Mouse (Mus musculus) adrenal gland, postnatal 25 days (tissue): ENCODE data around the gene Gm48551. TPM values are rescaled to one million over a fixed set of nuclear protein-coding genes. Genes with fewer than 3 reads are reported as not detected.

Experiments used
- DNase-seq: peaks from one replicate; pipeline ENCODE4 v3.0.0; 2021; ENCODE audit warnings: mixed read lengths
- total RNA-seq: library from RNA; stranded (reverse); gene quantifications from 2 replicates; pipeline ENCODE4 v1.2.3, GENCODE M21; 2021

Gene Gm48551
- total RNA-seq, 1 experiment from 2014 or later = 1.7 TPM

GRCm38 (mm10) chr10:81356991-81357844, 27.0 kb upstream of the Gm48551 start, which contains the start of gene Mfsd12:
TSS of gene Mfsd12 (plus strand) at chr10:81357491.
- DNase-seq = peak; percentile 95

DNA sequence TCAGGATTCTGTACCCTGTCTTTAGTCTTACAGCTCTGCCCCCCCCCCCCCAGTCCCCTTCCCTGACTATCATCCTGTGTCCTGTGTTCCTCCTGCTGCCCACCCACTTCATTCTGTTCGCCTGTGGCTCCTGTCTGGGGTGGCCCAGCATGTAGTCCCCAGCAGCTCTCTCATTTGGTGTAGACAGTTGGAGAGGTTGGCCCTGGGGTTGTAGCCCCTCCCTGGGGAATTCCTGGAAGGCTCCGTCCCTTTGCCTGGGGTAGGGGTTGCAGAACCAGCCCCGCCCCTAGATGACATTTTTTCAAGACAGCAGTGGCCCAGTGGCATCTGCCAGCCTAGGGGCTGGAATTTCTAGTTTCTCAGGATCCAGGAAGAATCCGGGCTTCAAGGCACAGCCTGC, 26.1 kb upstream of the Gm48551 start:
- DNase-seq = no peak

DNA sequence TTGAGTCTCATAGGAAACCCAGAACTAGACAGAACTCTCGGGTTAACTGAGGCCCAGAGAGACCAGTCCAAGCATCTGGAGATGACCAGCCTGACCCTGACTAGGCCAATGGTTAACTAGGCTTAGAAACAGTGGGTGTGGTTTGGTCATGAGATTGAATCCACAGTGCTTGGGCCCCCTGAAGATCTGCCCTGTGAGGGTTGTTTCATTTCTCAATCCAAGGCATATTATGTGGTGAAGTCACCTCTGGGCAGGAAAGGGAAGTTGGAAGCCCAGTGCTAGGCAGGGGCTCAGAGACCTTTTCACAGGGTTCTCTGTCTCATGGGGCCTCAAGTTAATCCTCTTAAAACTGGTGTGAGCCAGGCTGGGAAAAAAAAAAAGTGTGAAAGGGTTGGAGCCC, 25.4 kb upstream of the Gm48551 start:
- no peak for DNase-seq

GRCm38 (mm10) chr10:81360721-81361120, 23.5 kb upstream of the Gm48551 start:
- DNase-seq = no peak

DNA sequence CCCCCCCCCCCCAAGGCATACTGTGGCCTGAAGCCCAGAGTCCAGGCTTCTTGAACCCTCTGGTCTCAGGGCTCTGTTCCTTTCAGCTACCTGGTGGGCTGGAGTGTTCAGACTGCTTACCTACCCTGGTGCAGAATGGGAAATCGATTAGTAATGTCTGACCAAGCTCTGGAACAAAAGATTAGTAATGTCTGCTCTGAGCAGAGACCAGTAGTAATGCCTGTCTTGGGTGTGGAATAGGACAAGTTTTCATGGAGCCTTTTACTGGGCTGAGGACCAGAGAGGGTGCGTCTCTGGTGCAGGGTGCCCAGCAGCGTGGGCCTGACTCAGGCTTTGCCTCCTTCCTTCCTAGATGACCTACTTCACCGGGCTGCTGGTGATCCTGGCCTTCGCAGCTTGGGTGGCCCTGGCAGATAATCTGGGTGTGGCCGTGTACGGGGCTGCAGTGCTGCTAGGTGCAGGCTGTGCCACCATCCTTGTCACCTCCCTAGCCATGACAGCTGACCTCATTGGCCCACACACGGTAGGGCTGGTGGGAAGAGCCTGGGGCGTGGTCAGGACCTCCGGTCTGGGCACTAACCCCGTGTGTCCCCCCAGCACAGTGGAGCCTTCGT, 21.8 kb upstream of the Gm48551 start:
- DNase-seq = no peak

GRCm38 (mm10) chr10:81363436-81364346, 20.6 kb upstream of the Gm48551 start:
- DNase-seq = no peak

GRCm38 (mm10) chr10:81364666-81365065, 19.6 kb upstream of the Gm48551 start:
- peak; percentile 53 for DNase-seq

GRCm38 (mm10) chr10:81365073-81365472, 19.2 kb upstream of the Gm48551 start:
- no peak for DNase-seq

GRCm38 (mm10) chr10:81365672-81366476, 18.4 kb upstream of the Gm48551 start, which contains the start of gene 4930404N11Rik:
TSS of gene 4930404N11Rik (minus strand) at chr10:81365816.
- DNase-seq = no peak

DNA sequence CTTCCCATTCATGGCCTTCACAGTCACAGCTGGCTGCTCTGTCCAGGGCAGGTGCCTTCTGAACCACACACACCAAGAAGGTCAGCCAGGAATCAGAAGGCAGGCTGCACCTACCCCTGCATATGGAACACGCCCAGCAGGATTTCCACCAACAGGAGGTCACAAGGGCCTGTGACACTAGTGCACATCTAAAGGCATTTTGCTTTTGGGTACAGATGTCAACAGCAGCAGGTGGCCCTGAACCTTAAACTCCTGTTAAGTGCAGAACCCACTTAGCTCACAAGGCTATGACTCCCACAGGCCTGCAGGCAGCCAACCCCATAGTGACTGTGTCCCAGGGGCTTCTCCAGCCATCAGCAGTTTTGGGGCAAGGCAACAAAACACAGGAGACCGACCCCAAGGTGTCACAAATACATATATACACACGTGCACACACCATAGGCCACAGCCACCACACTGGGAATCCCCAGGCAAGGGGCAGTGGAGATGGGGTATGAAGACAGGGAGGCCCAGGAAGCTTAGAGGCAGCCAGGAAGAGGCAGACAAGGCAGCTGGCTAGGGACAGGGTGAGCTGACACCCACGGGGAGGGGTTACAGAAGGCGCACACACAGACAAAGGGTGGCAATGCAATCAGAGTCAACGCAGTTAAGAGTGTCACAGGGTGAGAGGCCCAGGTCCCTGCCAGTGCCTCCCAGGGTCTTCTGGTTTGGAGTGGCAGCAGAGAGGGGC, 17.6 kb upstream of the Gm48551 start:
- DNase-seq = no peak

GRCm38 (mm10) chr10:81367207-81367495, 17.1 kb upstream of the Gm48551 start:
- DNase-seq = no peak

- DNase-seq = no peak
These were observed 8.9 kb upstream of the Gm48551 start for GRCm38 (mm10) chr10:81375322-81375721.

GRCm38 (mm10) chr10:81376561-81377361, 7.5 kb upstream of the Gm48551 start:
- DNase-seq = no peak

GRCm38 (mm10) chr10:81377362-81377664, 7.0 kb upstream of the Gm48551 start:
- no peak for DNase-seq

DNA sequence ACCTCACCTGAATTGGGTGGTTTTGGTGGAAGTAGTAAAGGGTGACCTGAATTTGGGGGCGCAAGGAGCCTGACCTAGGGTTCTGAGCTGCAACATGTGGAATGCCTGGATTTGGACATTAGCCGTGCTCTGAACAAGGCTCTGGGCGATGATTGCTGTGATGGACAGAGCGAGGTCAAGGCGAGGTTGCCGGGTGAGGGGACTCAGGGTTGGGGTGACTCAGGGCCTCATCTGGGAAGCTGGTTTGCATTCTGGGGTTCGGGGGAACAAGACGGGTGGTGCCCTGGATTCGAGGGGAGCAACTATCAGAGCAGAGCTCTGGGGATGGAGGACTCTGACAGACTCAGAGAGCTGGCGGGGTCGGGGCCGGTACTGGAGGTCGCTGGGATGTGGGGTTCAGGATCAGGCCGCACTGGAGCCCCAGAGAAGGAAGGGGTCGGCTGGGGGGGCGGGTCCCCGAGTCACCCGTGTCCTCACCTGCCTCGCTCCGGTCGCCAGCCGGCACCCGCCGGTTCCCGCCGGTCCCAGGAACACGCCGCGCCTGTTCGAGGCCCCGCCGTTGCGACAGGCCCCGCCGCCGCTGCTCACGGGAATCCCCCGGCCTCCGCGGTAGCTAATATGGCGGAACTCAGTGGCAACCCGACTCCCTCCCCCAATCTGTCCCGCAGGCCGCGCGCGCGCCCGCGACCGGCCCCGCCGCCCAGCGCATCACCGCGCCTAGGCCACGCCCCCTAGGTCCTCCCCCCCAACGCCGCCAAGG, 6.3 kb upstream of the Gm48551 start, which contains the start of gene Fzr1:
Gene Fzr1 (minus strand): TSS at position 724 of the 760 bp plus-strand sequence.
- DNase-seq = no peak

DNA sequence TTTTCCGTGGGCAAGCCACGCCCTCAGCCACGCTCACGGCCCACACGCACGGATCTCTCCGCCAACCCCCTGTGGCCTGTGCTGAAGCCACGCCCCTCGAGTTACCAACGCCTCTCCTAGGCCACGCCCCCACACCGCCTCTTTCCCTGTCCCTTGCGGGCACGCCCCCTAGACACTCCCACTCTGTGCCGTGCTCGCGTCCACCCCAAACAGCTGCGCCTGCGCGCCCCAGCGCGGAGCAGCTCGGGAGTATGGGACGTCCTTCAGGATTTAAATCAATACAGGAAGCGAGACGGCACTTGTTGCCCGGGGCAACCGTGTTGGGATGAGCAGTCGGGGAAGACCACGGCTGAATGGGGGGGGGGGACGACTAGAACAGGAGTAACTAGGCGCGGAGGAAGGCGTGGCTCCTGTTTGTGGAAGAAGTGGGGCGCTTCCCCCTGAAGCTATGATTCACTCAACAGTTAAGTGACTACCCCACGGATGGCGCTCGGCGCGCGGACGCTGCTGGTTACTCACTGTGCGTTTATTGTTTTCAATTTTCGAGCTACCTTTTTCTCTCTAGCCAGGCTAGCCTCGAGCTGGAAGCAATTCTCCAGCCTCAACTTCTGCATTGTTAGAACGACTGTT, 5.6 kb upstream of the Gm48551 start:
- peak; percentile 100 for DNase-seq

GRCm38 (mm10) chr10:81379183-81379553, 5.1 kb upstream of the Gm48551 start:
- no peak for DNase-seq

DNA sequence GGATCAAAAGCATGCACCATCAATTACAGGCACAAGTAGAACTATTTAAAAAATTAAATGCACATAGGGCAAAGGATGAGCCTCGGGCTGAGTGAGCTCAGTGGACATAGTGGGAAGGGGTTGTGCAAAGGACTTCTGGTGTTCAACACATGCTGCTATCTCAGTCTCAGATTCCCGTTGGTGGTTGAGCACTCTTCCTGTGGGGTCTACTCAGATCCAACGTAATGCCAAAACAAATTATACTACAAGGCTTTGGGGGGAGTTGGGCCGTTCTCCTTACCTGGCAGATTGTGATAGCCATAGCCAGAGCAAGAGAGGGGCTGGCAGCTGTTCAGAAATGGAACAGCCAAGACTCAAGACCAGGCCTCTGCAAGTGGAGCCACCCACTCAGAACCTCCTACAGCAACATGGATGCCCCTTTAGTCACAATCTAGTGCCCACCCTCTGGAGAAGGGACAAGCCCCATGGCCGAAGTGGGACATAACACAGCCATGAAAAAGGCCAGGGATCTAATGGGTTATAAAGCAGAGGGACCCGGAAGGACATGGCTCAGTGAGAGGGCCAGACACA, 4.4 kb upstream of the Gm48551 start:
- no peak for DNase-seq

DNA sequence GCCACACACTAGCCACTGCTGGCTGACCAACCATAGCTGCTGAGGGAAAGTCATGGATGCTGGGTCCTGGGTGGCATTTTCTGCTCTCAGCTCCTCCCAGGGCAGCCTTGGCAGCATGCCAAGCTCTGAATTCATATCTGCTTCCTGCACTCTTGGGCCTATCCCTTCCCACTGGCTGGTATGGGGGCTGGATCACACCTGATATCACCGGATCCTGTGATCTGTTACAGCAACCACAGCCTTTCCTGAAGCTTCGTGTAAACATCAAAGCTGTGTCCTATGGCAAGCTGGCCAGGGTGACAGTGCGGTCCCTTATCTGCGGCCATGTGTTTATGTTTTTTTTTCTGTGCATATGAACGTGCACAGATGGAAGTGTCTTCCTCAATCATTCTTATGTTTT, 2.2 kb upstream of the Gm48551 start:
- DNase-seq = no peak
